Mouse (Mus musculus): ENCODE measurements around the gene Baiap2. TPM values are rescaled to one million over a fixed set of nuclear protein-coding genes. Genes with fewer than 3 reads are reported as not detected.

Baiap2 gene
- 17.0 and 20.5 TPM in 2 replicates for polyA plus RNA-seq (2012; rRNA removed)

DNA sequence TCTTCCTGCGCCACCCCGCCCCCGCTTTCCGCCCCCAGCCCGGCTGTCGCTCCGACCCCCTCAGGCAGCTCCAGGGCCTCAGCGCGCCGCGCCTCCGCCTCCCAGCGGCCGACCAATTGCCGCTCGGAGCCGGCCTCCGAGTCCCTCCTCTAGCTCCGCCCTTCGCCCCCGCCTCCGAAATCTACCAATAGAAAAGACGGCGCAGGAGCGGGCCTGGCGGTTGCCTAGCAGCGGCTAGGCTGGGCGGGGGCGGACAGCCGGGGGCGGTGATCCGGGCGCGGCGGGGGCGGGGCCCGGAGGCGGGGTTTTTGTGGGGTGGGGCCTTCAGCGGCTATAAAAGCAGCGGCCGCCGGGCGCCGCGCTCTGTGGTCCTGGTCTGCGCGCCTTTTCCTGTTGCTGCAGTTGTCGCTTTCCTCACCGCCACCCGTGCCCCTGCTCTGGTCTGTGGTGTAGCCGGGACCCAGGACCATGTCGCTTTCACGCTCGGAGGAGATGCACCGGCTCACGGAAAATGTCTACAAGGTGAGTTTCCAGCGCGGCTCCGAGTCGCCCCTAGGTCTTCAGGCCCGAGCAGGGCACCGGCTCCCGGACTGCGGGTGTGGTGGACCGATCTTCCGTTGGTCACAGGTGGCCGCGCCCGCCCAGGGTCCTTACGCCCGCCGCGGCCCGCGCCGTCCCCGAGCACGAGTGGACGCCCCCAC, at the start of gene Baiap2:
Gene Baiap2 (plus strand): TSS at position 37 of the 701 bp plus-strand sequence.

DNA sequence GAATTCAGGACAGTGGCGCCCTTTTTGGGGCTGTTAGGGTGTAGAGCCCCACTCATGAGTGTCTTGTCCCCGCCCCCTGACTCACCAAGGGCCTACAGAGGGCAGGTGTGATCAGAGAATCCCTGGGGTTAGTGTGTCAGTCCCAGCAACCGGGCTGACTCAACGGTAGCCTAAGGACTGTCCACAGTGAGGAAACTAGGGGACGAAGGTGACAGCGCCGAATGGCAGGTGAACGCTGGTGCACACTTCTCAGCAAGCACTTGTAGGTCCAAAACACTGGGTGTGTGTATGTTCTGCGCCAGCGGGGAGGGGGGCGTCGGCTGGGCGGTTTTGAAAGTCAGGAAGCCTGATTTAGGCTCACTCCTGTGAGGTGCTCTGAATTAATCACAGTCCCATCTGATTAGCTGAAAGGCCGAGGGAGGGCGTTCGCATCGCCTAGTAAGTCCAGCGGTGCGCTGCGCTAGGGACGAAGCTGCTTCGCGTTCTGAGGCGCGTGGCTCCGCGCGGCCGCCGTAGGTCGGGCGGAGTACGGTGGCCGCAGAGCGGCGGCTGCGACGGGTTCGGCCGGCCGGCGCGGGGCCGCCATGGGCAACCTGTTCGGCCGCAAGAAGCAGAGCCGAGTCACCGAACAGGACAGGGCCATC, 29.1 kb upstream of the Baiap2 start, which contains the start of gene Chmp6:
Gene Chmp6 (plus strand): TSS at position 151 of the 644 bp plus-strand sequence.

DNA sequence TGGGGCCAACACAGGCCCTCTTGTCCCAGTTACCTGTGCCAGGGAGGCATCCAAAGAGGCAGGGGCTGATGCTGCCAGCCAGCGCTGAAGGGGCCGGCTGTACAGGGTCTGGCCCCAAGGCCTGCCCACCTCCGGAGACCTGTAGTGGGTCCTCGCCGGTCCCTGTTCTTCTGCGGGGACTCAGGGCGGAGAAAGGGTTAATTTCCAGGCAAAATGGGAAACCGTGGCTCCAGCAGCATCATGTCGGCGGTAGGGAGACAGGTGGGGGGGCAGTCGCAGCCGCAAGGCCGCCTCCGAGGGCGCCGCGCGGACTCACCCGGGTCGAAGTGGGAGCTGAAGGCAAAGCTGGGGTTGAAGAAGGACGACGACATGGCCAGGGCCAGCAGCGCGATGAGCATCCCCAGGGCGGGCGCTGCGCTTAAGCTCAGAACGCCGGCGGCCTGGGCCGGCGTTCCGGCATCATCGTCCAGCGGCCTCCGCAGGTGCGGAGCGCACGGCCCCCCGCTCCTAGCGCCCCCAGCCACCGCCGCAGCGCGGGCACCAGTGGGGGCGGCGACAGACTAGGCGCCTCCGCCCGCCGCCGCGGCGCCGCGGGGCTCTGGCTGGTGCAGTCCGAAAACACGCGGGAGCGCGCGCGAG, 104.1 kb downstream of the Baiap2 start, which contains the start of gene Aatk:
Gene Aatk (minus strand): TSS at position 615 of the 639 bp plus-strand sequence.

Other genes with a start within 250 kb of the Baiap2 start
- gene Chmp6, start 29.3 kb upstream of the Baiap2 start, polyA plus RNA-seq (2012; rRNA removed), result 12.8 and 13.9 TPM in 2 replicates
- 1.0 and 1.6 TPM in 2 replicates for gene Aatk, start 104.4 kb downstream of the Baiap2 start, polyA plus RNA-seq (2012; rRNA removed)
- 3.1 and 4.7 TPM in 2 replicates for gene Cep131, start 144.1 kb downstream of the Baiap2 start, polyA plus RNA-seq (2012; rRNA removed)
- gene Tepsin, start 156.0 kb downstream of the Baiap2 start, polyA plus RNA-seq (2012; rRNA removed), result 9.1 and 11.0 TPM in 2 replicates
- gene Ndufaf8, start 156.2 kb downstream of the Baiap2 start, polyA plus RNA-seq (2012; rRNA removed), result 21.0 and 22.7 TPM in 2 replicates
- 27.9 and 32.8 TPM in 2 replicates for gene Slc38a10, start 208.6 kb downstream of the Baiap2 start, polyA plus RNA-seq (2012; rRNA removed)